Mouse (Mus musculus) left cerebral cortex, postnatal 36 days (tissue): ENCODE measurements at regions not wholly inside any gene's neighbourhood (a gene's known extent, or its start where the extent isn't known, plus 50 kb on each side); places are given as distances from the start of the nearest gene placed in this dataset.
A peak's percentile ranks its signal among the peaks of the same experiment; 100 is the strongest.
"Not testable (repeated sequence)": the region's sequence is repeated elsewhere in the genome, so short reads cannot be mapped to it uniquely, and the experiment has no call there.

Experiments
- DNase-seq, 2 experiments: peaks; one replicate each; pipeline ENCODE4 v3.0.0; 2021 to 2022; ENCODE audit warnings: low spot score in 2 of 2, mixed read lengths in 1 of 2
- intact Hi-C: fragments of 180-260 bp; cut with DNase I; formaldehyde crosslinking; loops from one replicate; pipeline ENCODE4 v1.15.1; 2025

DNA sequence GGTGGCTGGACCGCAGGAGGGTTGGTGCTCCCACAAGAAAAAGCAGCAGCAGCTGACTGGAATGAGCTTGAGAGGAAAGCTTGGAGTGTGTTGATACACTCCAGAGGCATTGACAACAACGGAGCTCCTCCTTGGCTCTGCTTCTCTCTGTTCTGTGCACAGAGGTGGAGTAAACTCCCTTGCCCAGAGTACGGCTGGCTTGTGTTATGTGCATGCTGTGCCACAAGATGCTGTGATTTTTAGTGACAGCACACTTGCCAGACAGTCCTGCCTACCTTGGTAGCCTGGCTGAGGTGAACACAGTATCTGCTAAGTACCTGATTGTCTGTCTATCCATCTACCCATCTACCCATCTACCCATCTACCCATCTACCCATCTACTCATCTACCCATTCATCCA is 190.9 kb downstream of the Glrx3 start:
- intact Hi-C loops: no loop called here
- no peak for DNase-seq

DNA sequence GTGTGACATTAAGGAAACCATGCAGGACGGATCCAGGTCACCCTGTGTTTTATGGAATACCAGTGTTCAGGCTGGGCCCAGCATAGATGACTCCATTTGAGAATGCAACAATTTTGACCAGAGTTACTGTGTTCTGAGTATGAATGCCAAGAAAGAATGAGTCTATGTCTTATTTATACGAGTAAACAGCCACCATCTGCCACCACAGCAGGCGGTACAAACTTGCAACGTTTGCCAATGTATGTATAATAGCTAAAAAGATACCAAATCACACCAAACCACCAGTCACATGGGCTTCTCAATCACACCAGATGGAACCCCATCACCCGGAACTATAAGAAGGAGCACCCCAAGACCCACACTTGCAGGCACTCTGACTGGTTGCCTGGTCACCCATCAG is 192.1 kb downstream of the Glrx3 start:
- intact Hi-C loops: no loop called here
- peak; percentile 19 to 24 for DNase-seq

DNA sequence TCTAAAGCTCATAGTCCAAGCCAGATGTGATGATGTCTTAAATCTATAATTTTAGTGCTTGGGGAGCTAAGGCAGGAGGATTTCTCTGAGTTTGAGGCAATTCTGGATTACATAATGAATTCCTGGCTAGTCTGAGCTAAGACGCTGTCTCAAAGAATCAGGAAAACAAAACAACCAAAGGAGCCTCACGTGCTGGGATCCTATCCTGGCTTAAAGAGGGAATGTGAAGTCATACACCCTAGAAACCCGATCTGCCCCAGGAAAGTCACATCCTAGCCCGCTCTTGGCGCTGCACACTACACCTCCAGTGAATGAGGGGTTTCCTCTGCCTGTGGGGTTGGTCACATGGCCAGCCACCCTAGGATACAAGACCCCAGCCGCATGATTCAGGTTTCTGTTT is 211.2 kb downstream of the Glrx3 start:
- intact Hi-C loops: no loop called here
- DNase-seq: no peak

DNA sequence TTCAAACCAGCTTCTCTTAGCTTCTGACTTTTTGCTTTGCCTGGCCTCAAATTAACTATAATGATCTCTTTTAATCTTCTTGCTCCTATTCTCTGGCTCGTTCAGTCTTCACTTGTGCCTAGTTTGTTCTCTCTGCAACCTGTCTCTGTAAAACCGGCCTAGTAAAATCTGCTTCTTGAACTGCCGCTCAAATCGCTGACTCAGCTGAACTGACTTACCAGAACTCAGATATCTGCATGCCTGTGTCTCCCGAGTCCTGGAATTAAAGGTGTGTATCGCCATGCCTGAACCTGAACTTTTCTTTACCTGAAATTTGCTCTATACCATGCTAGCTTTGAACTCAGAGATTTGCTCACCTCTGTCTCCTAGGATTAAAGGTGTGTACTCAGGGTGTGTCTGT is 212.2 kb downstream of the Glrx3 start:
- DNase-seq: no peak
- intact Hi-C loops: no loop called here

DNA sequence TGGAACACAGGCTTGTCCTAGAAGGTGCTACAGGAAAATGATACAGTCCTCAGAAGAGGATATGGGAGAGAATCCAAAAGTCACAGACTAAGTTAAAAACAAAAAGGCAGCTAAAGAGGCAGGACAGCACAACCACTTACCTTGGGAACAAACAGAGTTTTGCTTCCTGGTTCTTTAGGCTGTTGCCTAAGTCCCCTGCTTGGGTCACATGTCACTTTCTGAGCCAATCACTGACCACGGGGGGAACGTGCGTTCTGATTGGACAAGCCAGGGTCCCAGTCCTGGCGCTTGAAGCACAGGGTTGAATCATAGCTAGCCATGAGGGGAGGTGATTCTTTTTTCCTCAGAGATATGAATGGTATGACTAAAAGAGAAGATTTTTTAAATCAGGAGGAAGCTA is 216.4 kb downstream of the Glrx3 start:
- DNase-seq: no peak
- intact Hi-C loops: no loop called here

DNA sequence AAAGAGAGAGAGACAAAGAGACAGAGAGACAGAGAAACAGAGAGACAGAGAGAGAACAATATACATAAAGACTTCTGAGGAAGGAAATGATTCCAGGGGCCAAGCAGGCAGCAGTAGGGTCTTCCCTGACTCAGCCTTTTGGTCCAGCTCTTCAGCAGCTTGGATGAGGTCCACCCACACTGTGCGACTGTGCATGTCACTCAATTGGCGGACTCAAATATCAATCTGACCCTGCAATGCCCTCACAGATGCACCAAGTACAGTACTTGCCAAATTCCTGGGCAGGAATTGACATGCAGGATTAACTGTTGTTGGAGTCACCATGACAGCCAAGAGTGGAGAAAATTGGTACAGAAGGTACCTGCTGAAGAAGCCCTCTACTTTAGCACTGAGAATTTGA is 229.8 kb downstream of the Glrx3 start:
- no peak for DNase-seq
- intact Hi-C loops: no loop called here

DNA sequence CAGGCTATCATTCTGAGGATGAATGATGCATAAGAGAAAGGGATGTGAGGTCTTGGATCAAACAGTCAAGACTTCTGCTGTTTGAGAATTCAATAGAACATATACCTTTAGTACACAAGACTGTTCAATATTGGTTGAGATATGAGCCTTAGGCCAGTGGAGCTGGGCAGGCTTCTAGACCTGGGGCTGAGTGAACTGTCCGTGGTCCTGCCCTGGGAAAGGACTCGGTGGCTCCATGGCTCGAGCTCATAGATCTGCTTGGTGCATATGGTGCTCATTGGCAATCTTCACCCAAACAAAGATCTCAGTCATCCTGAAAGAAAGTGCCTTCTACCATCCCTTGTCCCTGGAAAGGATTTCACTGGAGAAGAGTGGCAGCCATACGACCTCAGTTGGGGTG is 233.7 kb downstream of the Glrx3 start:
- intact Hi-C loops: no loop called here
- no peak for DNase-seq

DNA sequence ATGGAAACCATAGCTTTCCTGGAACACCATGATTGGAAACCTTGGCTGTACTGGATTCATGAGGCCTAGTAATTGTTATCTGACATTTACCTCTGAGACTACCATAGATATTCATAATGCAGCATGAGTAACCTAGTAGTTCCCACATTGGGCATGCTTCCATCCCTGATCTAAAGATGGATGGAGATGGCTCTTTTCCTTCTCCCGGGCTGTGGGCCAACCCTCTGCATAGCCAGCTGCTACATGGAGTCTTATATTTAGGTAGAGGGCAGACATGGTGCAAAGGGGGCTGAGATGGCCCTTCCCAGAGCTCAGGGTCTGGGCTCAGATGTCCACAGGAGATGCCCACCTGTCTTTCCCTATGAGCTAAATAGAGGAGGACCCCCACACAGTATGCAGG is 237.2 kb downstream of the Glrx3 start:
- intact Hi-C loops: no loop called here
- DNase-seq: peak; percentile 56 to 77

DNA sequence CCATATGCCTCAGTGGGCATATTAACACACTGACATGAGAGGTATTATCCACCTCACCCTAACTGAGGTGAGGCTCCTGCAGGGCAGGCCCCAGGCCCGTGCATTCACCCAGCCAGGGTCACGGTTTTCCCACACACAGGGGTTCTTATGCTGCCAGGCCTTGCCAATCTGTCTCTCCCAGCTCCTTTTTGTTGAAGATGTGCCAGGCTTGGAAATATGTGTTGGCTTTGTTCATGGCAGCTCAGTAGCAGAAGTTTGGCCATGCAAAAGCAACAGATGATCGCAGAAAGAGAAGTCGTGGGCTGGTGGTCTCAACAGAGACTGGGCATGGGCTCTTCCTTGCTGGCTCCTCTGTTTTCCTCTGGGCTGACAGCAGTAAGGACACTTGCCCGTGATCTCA is 238.0 kb downstream of the Glrx3 start:
- intact Hi-C loops: no loop called here
- DNase-seq: no peak

DNA sequence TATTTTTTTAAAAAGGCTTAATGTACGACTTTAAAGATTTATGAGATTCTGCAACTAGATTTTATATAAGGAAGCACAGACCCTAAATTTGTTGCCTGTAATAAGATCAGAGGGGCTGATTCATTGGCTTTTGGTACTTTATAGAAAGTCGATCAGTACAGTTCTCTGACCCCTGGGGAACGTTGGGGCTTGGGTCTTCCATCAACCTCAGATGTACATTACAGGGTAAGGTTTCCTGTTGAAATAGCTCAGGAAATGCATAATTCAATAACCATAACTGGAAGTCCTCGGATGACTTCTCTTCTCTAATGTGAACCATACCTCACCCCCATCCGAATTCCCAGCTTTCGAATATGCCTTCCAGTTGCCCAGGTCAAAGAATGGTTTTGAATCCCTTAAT is 247.4 kb downstream of the Glrx3 start:
- intact Hi-C loops: no loop called here
- no peak for DNase-seq

DNA sequence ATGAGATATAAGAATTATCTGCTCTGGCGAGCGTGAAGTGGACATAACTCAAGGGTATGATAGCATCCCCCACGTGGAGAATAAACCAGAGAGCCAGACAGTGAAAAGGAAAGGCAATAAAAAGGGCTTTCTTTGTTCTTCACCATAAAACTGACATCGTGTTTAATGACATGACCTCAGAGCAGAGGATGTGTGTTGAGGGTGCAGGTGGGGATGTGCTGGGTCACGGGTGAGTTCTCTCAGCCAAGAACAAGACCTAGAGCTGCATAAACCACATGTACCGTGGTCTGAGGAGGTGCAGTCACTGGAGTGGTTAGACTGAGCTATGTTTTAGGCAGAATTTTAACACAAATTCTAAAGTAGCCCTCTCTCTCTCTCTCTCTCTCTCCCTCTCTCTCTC is 247.9 kb downstream of the Glrx3 start:
- intact Hi-C loops: no loop called here
- DNase-seq: no peak

DNA sequence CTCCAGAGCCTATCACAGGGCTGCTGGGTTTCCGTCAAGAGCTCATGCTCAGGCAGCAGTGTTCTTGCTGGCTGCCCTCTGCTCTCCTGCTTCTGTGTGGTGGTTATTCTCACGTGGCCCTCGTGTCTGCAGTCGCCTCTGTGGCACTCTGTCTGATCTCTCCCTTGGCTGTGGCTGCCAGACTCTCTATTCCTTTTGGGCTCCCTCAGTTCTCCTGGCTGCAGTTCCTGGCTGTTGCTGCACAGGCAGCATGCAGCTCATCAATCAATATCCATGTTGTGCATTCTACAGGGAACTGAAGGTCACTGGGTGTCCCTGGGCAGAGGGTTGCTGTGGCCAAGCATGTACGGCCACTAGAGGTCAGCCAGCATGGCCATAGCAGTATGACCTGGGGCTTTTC is 259.4 kb downstream of the Glrx3 start:
- intact Hi-C loops: no loop called here
- no peak for DNase-seq

DNA sequence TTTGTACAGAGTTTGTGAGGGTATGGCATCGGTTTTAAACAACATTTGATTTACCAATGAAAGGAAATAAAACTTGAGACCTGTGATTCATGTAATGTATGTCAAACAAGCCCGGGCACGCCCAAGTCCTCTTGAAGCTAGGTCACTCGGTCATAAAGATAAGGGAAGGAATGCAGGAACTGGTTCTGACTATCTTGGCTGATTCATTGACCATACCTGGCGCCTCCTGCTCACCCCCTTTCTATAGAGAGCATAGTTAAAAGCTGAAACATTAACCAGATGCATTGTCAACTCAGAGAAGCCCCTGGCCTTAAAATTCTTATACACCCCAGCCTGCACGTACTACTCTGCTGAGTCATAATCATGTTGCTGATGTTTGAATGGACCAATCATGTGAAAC is 261.1 kb downstream of the Glrx3 start:
- DNase-seq, intact Hi-C loops: not testable (repeated sequence)

DNA sequence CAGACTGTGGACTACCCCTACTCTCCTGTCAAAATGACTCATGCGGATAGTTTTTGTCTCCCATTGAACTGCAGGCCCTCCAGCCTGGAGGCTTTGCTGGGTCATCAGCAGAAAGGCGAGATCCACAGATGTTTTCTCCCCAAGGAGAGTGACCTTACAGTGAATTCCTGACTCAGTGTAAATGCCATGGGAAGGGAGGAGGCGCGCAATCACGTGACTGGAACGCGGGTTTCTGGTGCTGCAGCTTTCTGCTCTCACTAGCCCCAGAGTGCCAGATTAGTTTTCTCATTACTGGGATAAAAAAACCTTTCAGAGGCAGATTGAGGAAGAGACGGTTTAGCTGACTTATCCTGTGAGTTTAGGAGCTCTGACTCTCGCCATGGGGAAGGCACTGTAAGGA is 275.4 kb downstream of the Glrx3 start:
- intact Hi-C loops: no loop called here
- DNase-seq: no peak

DNA sequence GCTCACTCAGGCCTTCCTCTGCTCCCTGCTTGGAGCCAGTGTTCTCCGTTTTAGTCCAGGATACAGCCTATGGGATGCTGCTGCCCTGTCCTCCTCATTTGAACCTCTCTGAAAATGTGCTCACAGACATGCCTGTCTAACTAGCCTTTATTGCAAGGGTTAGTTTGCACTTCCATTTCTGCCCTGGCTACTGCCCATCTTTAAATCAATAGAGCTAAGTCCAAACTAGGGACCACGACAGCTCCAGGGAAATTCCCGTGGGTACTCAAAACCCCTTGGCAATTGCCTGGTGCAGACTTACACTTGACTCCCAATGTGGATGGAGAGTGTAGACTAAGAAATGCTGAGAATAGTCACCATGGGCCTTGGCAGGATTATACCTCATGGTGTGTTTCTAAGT is 276.4 kb downstream of the Glrx3 start:
- intact Hi-C loops: no loop called here
- DNase-seq: no peak

DNA sequence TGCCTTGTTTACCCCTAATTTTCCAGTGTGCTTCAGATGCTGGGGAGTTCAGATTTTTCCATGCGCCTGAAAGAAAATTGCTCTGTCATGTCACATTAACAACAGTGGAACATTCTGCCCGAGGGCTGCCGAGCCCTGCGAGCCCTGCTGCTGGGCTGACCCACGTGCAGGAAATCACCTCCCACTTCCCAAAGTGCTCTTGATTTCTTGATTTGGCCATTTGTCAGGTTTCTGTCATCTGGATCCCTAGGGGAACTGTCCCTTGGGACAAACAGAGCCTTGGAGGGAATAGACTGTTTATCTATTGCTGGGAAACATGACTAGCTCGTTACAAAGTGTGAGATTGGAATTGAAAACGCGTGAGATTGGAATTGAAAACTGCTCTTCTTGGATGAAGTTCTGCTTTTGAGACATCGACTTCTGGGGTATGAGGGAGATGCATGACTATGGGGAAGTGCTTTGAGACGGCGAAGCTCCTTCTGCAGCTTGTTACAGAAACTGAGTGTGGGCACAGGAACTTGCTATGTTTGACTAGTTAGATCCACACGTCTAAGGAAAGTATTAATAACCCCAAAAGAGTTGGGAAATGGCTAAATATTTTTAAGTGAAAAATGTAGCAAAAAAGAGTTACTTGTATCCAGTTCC is 277.0 kb downstream of the Glrx3 start:
- no peak for DNase-seq
- intact Hi-C loops: no loop called here

DNA sequence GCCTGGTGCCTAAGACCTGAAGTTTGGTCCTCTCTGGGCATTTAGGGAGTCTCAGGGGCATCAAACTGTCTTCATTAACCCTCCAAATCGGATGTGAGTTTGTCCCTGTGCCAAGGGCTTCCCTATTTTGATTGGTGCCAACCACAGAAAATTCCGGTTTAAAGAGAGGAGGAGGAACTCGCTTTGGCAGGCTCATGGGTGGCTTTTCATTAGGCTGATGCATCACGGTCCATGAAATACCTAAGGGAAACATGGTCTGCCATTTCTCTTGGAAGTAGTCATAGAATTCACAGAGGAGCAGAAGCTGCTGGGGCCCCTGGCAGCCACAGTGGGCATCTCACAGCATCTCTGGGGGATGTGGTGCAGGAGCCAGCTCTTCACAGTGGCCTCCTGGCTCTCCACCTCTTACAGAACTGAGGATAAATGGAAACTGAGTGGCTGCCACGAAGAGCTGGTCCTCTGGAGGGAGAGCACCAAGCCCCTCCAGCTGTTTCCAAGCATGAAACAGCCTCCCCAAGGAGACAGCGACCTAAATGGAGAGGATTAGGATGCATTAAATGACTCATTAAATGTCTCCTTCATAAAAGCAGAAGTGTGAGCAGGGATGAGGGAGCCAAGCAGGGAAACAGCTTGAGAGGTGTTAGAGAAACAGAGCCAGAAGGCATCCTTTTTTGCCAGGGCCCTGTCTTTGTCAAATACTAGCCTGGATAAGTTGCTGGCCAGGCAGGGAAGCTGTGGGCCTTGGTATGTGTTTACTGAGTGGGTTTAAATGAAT is 277.9 kb downstream of the Glrx3 start:
- intact Hi-C loops: no loop called here

DNA sequence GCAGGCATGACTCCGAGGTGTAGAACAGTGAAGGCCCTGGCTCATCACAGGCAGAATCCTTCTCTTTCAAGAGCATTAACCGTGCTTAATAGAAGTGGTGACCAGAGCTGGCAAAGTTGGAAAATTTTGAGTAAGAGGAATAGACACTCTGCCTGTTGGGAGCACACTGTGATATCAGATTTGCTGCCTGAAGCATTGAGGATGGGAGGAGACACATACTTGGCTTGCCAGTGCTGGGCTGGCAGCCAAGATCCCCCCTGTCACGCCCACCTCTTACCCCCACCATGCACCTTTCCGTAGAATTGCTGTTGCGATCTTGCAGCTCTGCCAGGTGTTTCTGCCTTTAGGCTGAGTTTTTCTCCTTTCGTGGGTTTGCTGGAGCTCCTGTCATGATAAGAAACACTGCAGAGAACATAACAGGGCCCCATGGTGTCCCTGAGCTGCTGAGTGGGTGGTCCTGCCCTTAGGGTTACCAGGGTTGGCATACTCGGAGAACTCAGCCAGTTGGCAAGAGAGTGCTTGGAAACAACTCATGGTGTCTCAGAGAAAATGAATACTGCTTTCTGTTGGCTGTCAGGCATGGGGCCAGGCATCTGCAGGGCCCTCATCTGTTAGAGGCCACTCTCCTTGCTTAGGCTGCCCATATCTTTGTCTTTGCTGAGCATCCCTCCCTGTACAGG is 286.1 kb downstream of the Glrx3 start:
- DNase-seq: no peak
- intact Hi-C loops: no loop called here

More for the DNA sequence above, 277.9 kb downstream of the Glrx3 start:
- peak; percentile 20 to 26 for DNase-seq

DNA sequence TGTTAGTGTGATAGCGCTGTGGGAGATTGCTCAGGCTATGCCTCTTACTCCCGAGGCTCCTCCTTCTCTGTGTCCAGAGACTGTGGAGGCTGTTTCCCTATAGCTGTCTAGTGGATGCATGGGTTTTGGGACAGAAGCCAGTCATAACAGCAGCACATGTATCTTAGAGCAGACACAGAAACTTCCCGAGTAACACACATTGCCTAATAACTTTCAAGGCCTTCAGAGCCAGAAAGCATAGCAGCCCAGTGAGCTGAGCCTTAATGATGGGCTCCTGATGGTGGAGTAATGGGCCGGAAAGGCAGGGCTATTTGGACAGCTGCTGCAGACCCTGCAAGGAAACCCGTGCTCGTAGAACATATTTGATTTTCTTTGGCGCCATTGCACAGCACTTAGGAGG is 288.6 kb downstream of the Glrx3 start:
- intact Hi-C loops: no loop called here
- DNase-seq: no peak

DNA sequence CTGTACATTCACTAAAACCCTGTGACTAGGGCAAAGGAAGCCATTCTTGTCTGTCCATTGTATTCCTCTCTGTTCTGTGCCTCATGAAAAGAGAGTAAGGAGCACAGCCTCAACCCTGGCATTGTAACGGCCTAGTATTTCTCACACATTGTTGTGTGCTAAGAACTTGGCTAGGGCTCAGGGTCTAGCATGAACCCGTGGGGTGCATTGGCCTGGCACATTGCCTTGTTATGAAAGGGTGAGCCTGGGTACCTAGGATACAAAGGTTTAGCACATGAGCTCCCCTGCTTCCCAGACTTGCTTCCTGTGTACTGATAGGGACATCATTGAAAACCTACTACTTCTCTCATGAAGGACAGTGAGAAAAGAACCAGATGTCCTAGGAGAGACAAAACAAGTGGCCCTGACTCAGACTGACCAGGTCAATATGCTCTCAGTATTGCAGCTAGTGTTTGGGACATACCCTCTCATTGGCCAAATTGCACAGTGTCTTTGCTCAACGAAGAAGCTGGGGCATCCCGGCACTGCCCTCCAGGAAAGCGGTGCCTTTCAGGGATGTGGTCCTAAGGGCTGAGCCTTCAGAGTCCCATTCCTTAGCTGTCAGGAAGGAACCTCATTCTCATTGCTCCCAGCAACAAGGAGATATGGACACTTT is 298.6 kb downstream of the Glrx3 start:
- DNase-seq: no peak
- intact Hi-C loops: no loop called here

DNA sequence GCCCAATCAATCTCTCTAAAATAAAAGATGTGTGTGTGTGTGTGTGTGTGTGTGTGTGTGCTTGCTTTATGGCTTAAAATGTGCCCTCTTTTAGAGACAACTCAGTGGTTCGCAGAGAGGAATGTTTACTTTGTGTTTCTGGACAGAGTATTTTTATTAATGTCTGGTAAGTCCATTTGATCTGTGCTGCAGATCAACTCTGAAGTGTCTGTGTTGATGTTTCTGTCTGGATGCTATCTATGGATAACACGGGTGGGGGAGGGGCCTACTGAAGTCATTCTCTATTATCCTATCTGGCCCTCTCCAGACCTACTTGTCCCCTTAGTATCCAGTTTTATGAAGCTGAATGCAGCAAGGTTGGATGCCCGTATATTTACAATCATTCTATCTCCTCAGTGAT is 304.3 kb downstream of the Glrx3 start:
- no peak for DNase-seq
- intact Hi-C loops: no loop called here
